Mouse (Mus musculus): Measurements from ENCODE around the gene Dync1li1. TPM values are rescaled to one million over a fixed set of nuclear protein-coding genes. Genes with fewer than 3 reads are reported as not detected.

The Dync1li1 gene
- polyA plus RNA-seq, 1 experiment from 2014 or later = 16.3 TPM

- H3K9ac ChIP-seq (replicated peaks) = no peak overlapping the region
- no peaks in the 10 kb centered on the region for H3K9me3 ChIP-seq (ENCODE audit: low read length)
- DNase-seq (no peak), ATAC-seq (no peak)
- no peak overlapping the region for H3K4me3 ChIP-seq (ENCODE audit: low read depth, low read length)
- no peak overlapping the region for H3K4me2 ChIP-seq (ENCODE audit: low read depth, low read length)
- no peak for TF ChIP-seq CTCF (IDR thresholded peaks at IDR 0.05; ENCODE audit: low read depth)
- no peak for TF ChIP-seq EP300 (IDR thresholded peaks at IDR 0.05; ENCODE audit: low read depth)
- H3K27ac ChIP-seq (ENCODE audit: low read depth) = no peak overlapping the region
- H3K4me1 ChIP-seq (ENCODE audit: insufficient read depth) = no peaks in the 10 kb centered on the region
- 86% methylated on average over 6 of the region's 6 CpGs for WGBS (ENCODE audit: insufficient replicate concordance)
- no peaks in the 10 kb centered on the region for H3K36me3 ChIP-seq (replicated peaks; ENCODE audit: insufficient read depth, low read length)
- 0 out of 2 replicates have a peak, but pooled peaks cover 3% of the 10 kb centered on the region for H3K27me3 ChIP-seq (ENCODE audit: insufficient read depth, low read length)
Observed at GRCm38 (mm10) chr9:114660506-114660905, 28.1 kb upstream of the Dync1li1 start.

DNA sequence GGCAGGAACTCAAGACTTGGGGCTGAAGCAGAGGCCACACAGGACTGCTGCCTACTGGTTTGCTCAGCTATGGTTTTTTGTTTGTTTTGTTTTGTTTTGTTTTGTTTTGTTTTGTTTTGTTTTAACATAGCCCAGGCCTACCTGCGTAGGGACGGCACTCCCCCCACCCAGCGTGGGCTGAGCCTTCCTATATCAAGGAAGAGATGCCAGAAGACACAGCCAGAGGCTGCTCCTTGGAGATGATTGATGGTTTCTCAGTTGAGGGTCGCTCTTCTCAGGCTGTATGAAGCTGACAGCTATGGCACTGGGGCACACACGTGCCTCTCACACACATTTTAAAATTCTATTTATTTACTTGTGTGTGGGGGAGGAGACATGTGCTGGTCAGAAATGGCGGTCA lies 27.6 kb upstream of the Dync1li1 start:
- TF ChIP-seq EP300 (IDR thresholded peaks at IDR 0.05; ENCODE audit: low read depth) (no peak), CTCF (IDR thresholded peaks at IDR 0.05; ENCODE audit: low read depth) (no peak)

GRCm38 (mm10) chr9:114661991-114662390 lies 26.6 kb upstream of the Dync1li1 start:
- no peak overlapping the region for H3K9ac ChIP-seq (replicated peaks)
- TF ChIP-seq CTCF (IDR thresholded peaks at IDR 0.05; ENCODE audit: low read depth) = no peak
- TF ChIP-seq EP300 (IDR thresholded peaks at IDR 0.05; ENCODE audit: low read depth) = 0 out of 2 replicates have a peak, but pooled peaks have one; percentile 12
- no peak overlapping the region for H3K27ac ChIP-seq (ENCODE audit: low read depth)
- no peaks in the 10 kb centered on the region for H3K9me3 ChIP-seq (ENCODE audit: low read length)
- no peaks in the 10 kb centered on the region for H3K27me3 ChIP-seq (ENCODE audit: insufficient read depth, low read length)
- no peaks in the 10 kb centered on the region for H3K36me3 ChIP-seq (replicated peaks; ENCODE audit: insufficient read depth, low read length)
- peak; percentile 81 for ATAC-seq
- no peak overlapping the region for H3K4me3 ChIP-seq (ENCODE audit: low read depth, low read length)
- no peak overlapping the region for H3K4me2 ChIP-seq (ENCODE audit: low read depth, low read length)
- H3K4me1 ChIP-seq (ENCODE audit: insufficient read depth) = no peaks in the 10 kb centered on the region
- 37% methylated on average over 7 of the region's 7 CpGs for WGBS (ENCODE audit: insufficient replicate concordance)
- no peak for DNase-seq

More for the DNA sequence above, 27.6 kb upstream of the Dync1li1 start:
- WGBS (ENCODE audit: insufficient replicate concordance) = 76% methylated on average over 6 of the region's 6 CpGs
- no peak overlapping the region for H3K27ac ChIP-seq (ENCODE audit: low read depth)
- H3K9ac ChIP-seq (replicated peaks) = no peak overlapping the region
- no peaks in the 10 kb centered on the region for H3K9me3 ChIP-seq (ENCODE audit: low read length)
- no peaks in the 10 kb centered on the region for H3K4me1 ChIP-seq (ENCODE audit: insufficient read depth)
- no peak overlapping the region for H3K4me3 ChIP-seq (ENCODE audit: low read depth, low read length)
- DNase-seq = no peak
- ATAC-seq = no peak
- no peak overlapping the region for H3K4me2 ChIP-seq (ENCODE audit: low read depth, low read length)
- H3K27me3 ChIP-seq (ENCODE audit: insufficient read depth, low read length) = 0 out of 2 replicates have a peak, but pooled peaks cover 3% of the 10 kb centered on the region
- no peaks in the 10 kb centered on the region for H3K36me3 ChIP-seq (replicated peaks; ENCODE audit: insufficient read depth, low read length)

- WGBS (ENCODE audit: insufficient replicate concordance) = 78% methylated on average over 11 of the region's 11 CpGs
- Histone ChIP-seq H3K4me2 (ENCODE audit: low read depth, low read length) (no peak overlapping the region), H3K4me1 (ENCODE audit: insufficient read depth) (no peaks in the 10 kb centered on the region), H3K4me3 (ENCODE audit: low read depth, low read length) (no peak overlapping the region), H3K36me3 (replicated peaks; ENCODE audit: insufficient read depth, low read length) (no peaks in the 10 kb centered on the region), H3K9me3 (ENCODE audit: low read length) (no peaks in the 10 kb centered on the region), H3K27ac (ENCODE audit: low read depth) (no peak overlapping the region), H3K27me3 (ENCODE audit: insufficient read depth, low read length) (no peaks in the 10 kb centered on the region), H3K9ac (replicated peaks) (no peak overlapping the region)
- TF ChIP-seq CTCF (IDR thresholded peaks at IDR 0.05; ENCODE audit: low read depth) (no peak), EP300 (IDR thresholded peaks at IDR 0.05; ENCODE audit: low read depth) (no peak)
- no peak for DNase-seq
- no peak for ATAC-seq
Observed at GRCm38 (mm10) chr9:114663782-114664181, 24.8 kb upstream of the Dync1li1 start.

GRCm38 (mm10) chr9:114666858-114667257 lies 21.7 kb upstream of the Dync1li1 start:
- no peak for ATAC-seq
- H3K4me1 ChIP-seq (ENCODE audit: insufficient read depth) = no peaks in the 10 kb centered on the region
- no peak overlapping the region for H3K27ac ChIP-seq (ENCODE audit: low read depth)
- no peak for TF ChIP-seq CTCF (IDR thresholded peaks at IDR 0.05; ENCODE audit: low read depth)
- no peak for TF ChIP-seq EP300 (IDR thresholded peaks at IDR 0.05; ENCODE audit: low read depth)
- 80% methylated on average over 10 of the region's 10 CpGs for WGBS (ENCODE audit: insufficient replicate concordance)
- no peak overlapping the region for H3K4me3 ChIP-seq (ENCODE audit: low read depth, low read length)
- H3K27me3 ChIP-seq (ENCODE audit: insufficient read depth, low read length) = no peaks in the 10 kb centered on the region
- H3K9me3 ChIP-seq (ENCODE audit: low read length) = no peaks in the 10 kb centered on the region
- H3K36me3 ChIP-seq (replicated peaks; ENCODE audit: insufficient read depth, low read length) = no peaks in the 10 kb centered on the region
- H3K4me2 ChIP-seq (ENCODE audit: low read depth, low read length) = no peak overlapping the region
- no peak for DNase-seq
- no peak overlapping the region for H3K9ac ChIP-seq (replicated peaks)

GRCm38 (mm10) chr9:114668047-114668446 lies 20.5 kb upstream of the Dync1li1 start:
- H3K4me1 ChIP-seq (ENCODE audit: insufficient read depth) = 0 out of 2 replicates have a peak, but pooled peaks cover 2% of the 10 kb centered on the region
- no peak overlapping the region for H3K4me3 ChIP-seq (ENCODE audit: low read depth, low read length)
- WGBS (ENCODE audit: insufficient replicate concordance) = 60% methylated on average over 4 of the region's 4 CpGs
- ATAC-seq (no peak), DNase-seq (no peak)
- no peak overlapping the region for H3K4me2 ChIP-seq (ENCODE audit: low read depth, low read length)
- no peak for TF ChIP-seq EP300 (IDR thresholded peaks at IDR 0.05; ENCODE audit: low read depth)
- no peak overlapping the region for H3K27ac ChIP-seq (ENCODE audit: low read depth)
- H3K36me3 ChIP-seq (replicated peaks; ENCODE audit: insufficient read depth, low read length) = no peaks in the 10 kb centered on the region
- no peaks in the 10 kb centered on the region for H3K27me3 ChIP-seq (ENCODE audit: insufficient read depth, low read length)
- H3K9me3 ChIP-seq (ENCODE audit: low read length) = no peaks in the 10 kb centered on the region
- no peak overlapping the region for H3K9ac ChIP-seq (replicated peaks)

- WGBS (ENCODE audit: insufficient replicate concordance) = 71% methylated on average over 5 of the region's 5 CpGs
- no peak for TF ChIP-seq CTCF (IDR thresholded peaks at IDR 0.05; ENCODE audit: low read depth)
- TF ChIP-seq EP300 (IDR thresholded peaks at IDR 0.05; ENCODE audit: low read depth) = no peak
- no peaks in the 10 kb centered on the region for H3K36me3 ChIP-seq (replicated peaks; ENCODE audit: insufficient read depth, low read length)
Observed at GRCm38 (mm10) chr9:114669011-114669410, 19.6 kb upstream of the Dync1li1 start.

More at GRCm38 (mm10) chr9:114669011-114669410, 19.6 kb upstream of the Dync1li1 start:
- 0 out of 2 replicates have a peak, but pooled peaks cover 4% of the 10 kb centered on the region for H3K4me1 ChIP-seq (ENCODE audit: insufficient read depth)
- H3K27me3 ChIP-seq (ENCODE audit: insufficient read depth, low read length) = no peaks in the 10 kb centered on the region
- no peak overlapping the region for H3K27ac ChIP-seq (ENCODE audit: low read depth)
- ATAC-seq (no peak), DNase-seq (no peak)
- H3K9me3 ChIP-seq (ENCODE audit: low read length) = no peaks in the 10 kb centered on the region
- no peak overlapping the region for H3K9ac ChIP-seq (replicated peaks)
- no peak overlapping the region for H3K4me2 ChIP-seq (ENCODE audit: low read depth, low read length)
- no peak overlapping the region for H3K4me3 ChIP-seq (ENCODE audit: low read depth, low read length)
